Mouse (Mus musculus) ovary, postnatal 10 days (tissue): ENCODE measurements around the gene C2cd2l.
"Not testable (repeated sequence)": the region's sequence is repeated elsewhere in the genome, so short reads cannot be mapped to it uniquely, and the experiment has no call there.

Source experiments
- DNase-seq: peaks from one replicate; pipeline ENCODE4 v3.0.0; 2022; ENCODE audit warnings: low spot score

C2cd2l gene

DNA sequence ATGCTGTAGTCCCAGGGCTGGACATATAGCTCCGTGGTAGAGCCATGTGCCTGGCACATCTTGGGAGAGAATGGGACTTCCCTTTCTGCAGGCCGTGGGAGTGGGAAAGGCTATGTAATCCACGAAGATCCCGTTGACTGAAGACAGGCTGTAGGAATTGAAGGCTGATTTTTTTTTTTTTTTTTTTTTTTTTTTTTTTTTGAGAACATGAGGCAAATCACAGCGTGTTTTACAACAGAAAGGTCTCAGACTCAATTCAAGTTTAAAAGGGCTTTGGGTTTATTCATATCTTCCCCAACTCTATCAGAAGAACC lies 16.0 kb upstream of the C2cd2l start:
- no peak for DNase-seq

- DNase-seq, result no peak
Measured at GRCm38 (mm10) chr9:44335331-44336092, 15.4 kb upstream of the C2cd2l start.

GRCm38 (mm10) chr9:44334396-44335330 lies 14.6 kb upstream of the C2cd2l start, which contains the start of gene H2afx:
Gene H2afx, plus strand, starts transcription at chr9:44334694.
- peak; percentile 98 for DNase-seq

GRCm38 (mm10) chr9:44332918-44333638 lies 13.0 kb upstream of the C2cd2l start:
- no peak for DNase-seq

DNA sequence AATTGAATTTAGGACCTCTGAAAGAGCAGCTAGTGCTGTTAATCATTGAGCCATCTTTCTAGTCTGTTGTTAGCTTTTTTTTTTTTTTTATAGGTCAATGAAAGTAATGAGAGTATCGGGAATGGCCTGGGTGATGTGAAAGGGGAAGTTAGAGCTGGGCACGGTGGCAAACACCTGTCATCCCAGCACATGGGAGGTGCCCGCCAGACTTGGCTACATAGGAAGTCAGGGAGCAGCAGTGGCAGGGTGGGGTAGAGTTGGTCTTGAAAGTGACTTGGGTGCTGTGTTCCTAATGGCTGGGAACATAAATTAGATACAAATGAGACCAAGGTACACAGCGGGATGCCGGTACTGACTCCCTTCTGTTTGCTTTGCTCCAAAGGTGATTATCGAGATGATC lies 10.7 kb upstream of the C2cd2l start:
- DNase-seq, result no peak

GRCm38 (mm10) chr9:44327926-44328325 lies 7.8 kb upstream of the C2cd2l start:
- DNase-seq, result no peak

DNA sequence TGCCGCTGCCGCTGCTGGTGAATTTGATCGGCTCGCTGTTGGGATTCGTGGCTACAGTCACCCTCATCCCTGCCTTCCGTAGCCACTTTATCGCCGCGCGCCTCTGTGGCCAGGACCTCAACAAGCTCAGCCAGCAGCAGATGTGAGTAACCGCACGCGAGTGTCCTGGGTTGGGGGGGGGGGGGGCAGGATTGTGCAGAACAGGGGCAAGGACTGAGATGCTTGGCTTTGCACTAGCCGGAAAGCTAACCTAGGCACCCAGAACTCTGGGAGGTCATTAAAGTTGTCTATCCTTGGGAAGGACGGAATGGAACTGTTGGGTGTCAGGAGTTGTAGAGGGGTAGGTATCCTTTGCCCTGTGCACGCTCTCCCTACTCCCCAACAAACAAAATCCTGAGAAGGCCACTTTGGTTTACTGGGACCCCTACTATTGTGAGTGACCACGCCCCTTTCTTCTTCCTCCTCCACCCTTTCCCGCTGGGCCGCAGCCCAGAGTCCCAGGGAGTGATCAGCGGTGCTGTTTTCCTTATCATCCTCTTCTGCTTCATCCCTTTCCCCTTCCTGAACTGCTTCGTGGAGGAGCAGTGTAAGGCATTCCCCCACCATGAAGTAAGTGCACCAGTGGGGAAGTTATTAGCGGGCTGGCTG lies 7.1 kb upstream of the C2cd2l start:
- DNase-seq, result no peak

- peak; percentile 58 for DNase-seq
Measured at GRCm38 (mm10) chr9:44326371-44327063, 6.4 kb upstream of the C2cd2l start.

DNA sequence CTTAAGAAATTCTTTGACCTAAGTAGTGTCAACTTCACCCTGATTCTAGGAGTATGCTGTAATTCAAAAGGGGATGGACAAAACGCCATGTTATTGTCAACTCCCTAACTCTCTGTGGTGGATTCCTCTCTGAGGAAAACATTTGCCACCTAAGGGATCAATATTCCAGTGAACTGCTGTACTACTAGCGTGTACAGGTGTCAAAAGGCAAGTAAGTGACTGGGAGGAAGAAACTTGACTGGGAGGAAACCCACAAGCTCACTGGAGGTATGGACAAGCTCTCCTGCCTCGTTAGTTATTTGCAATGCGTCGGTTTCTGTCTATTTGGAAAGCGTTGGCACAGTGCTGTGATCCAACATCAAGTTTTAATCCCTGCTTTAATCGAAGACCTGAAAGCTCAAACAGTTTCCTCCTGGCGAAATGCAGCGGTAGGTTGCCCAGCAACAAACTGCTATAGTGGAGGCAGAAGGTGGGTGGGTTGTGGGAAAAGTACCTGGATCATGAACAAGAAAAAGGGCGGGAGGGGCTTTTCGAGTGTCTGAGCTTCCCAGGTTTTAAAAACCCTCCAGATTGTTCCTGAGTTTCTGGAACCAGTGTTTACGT lies 5.8 kb upstream of the C2cd2l start, which contains the start of gene Dpagt1:
Gene Dpagt1, plus strand, starts transcription at position 252 of the 603 bp plus-strand sequence.
- DNase-seq, result no peak

DNA sequence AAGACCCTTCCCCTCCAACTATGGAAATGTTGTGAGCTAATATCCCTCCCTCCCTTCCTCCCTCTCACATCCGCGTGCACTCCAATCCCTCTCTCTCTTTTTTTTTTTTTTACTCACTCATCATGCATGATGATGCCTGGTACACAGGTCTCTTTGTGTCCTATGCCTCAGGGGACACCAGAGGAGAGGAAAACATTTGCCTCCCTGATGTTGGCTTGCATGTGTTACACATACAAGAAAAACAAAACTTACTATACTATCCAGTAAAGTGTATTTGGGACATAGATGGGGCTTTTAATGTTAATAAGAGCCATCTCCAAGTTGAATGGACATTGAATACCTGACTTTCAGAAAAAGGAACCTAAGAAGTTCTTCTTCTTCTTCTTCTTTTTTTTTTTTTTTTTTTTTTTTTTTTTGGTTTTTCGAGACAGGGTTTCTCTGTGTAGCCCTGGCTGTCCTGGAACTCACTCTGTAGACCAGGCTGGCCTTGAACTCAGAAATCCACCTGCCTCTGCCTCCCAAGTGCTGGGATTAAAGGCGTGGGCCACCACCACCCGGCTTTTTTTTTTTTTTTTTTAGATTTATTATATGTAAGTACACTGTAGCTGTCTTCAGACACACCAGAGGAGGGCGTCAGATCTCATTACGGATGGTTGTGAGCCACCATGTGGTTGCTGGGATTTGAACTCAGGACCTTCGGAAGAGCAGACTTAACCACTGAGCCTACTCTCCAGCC lies 5.1 kb upstream of the C2cd2l start:
- not testable (repeated sequence) for DNase-seq

DNA sequence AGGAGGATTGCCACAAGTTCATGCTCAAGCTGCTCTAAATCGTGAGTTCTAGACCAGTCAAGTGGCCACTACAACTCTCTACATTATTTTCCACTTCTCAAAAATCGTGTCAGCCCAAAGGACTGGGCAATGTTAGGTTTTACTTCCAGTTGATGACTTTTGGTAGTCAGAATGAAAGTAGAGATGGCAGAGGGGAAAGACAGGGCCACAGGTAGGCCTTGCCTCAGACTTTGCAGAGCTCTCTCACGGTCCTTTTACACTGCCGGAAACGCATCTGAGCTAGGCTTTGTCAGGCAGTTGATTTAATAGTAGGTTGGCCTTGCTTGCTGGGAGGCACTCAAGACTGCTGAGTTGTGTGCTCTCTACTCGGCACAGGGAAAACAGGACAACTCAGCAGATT lies 4.1 kb upstream of the C2cd2l start:
- DNase-seq, result no peak

DNA sequence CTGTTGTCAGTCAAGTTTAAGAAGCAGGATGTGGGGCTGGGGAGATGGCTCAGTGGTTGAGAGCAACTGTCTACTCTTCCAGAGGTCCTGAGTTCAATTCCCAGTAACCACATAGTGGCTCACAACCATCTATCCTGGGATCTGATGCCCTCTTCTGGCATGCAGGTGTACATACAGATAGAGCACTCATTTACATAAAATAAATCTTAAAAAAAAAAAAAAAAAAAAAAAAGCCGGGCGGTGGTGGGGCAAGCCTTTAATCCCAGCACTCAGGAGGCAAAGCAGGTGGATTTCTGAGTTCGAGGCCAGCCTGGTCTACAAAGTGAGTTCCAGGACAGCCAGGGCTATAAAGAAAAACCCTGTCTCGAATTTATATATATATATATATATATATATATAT lies 3.6 kb upstream of the C2cd2l start:
- DNase-seq, result not testable (repeated sequence)

DNA sequence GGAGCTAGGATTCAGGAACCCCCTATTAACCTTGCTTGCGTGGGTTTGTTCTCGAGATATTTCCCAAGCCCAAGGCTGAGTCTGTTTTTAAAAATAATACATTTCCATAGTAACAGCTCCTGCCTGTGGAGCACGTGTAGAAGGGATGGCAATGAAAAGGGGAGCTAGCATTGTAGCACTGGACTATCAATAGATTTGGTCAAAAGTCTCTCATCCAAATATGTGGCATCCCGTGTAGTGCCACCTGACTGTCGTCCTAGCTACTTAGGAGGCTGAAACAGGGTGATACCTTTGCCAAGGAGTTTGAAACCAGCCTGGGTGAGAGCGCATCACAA lies 681 bp upstream of the C2cd2l start:
- no peak for DNase-seq

DNA sequence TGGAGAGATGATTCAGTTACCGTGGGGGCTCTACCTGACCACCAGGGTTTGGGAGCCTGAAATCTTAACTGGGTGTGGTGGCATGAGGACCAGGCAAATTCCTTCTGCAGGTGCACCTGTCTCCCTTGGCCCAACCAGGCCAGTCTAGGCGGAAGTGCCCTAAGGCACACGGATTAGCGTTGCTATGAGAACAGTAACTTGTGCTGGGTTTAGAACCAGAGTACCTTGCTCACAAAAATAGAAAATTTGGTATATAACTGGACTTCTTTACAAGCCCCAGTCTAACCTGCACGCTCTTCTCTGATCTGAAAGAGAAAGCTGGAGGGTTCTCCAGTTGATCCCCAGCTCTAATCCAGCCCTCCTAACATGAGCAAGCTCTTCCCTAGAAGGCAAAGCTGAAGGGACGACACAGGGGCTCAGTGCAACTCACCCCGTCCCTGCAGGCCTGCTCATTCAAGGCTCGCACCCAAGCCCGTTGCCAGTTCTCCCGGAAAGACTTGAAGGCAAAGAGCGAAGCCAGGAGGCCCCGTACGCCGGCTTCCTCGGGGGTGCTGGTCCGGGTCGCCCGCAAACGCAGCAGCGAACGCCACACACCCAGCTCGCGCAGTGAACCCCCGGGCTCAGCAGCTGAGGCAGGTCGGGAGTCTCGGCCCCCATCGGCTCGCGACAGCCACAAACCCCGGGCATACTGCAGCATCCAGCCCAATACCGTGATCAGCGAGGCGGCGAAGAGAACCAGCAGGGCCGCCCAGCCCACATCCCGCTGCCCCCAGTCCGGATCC lies 789 bp downstream of the C2cd2l start:
- DNase-seq, result no peak

GRCm38 (mm10) chr9:44318826-44319095 lies 1.3 kb downstream of the C2cd2l start:
- no peak for DNase-seq

GRCm38 (mm10) chr9:44318076-44318825 lies 1.8 kb downstream of the C2cd2l start:
- DNase-seq, result no peak

- no peak for DNase-seq
Measured at GRCm38 (mm10) chr9:44317452-44317851, 2.6 kb downstream of the C2cd2l start.

DNA sequence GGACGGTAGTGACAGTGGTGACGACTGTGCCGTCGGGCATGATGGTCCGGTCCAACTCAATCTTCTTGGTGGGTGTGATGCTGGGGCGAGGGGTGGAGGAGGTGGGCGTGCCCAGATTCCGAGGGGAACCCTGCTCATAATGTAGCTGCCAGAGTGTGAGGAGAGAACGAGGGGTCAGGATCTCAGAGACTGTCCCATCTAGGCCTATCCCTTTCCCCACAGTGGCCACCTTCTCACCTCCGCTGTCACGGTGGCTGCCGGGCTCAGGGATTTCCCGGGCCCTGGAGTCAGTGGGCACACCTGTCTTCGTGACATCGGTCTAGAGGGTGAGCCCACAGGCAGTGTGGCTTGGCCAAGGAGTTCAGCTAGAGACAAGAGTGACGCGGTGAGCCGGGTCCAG lies 5.2 kb downstream of the C2cd2l start:
- no peak for DNase-seq

DNA sequence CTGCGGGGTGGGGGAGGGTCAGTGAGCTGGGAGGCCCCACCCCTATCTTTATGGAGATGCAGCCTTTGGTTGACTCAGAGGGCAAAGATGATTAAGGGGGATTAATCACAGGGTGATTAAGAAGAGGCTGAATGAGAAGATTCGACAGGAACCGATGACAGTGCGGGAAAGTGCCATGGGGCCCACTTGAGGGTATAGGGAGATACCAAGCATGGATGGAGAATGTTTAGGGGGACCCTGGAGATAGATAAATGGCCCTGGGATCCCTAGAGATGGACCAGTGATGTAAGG lies 5.9 kb downstream of the C2cd2l start:
- DNase-seq, result no peak
